Mouse (Mus musculus) brain, embryonic 14.5 days (tissue): Measurements from ENCODE around the gene Adam12. TPM values are rescaled to one million over a fixed set of nuclear protein-coding genes. Genes with fewer than 3 reads are reported as not detected.

Source experiments
- DNase-seq: peaks from one replicate; pipeline ENCODE4 v3.0.0-alpha.2; 2011; ENCODE audit warnings: low read depth
- CTCF ChIP-seq: fragments of 200-500 bp; IDR thresholded peaks from 2 replicates; pipeline ENCODE4 v1.5.1; 2012; ENCODE audit warnings: inconsistent platforms, mild to moderate bottlenecking, moderate library complexity, borderline replicate concordance; ENCODE audit not compliant: insufficient read depth, insufficient read length; ENCODE audit errors: extremely low read depth
- POLR2A ChIP-seq: fragments of 200-500 bp; IDR thresholded peaks from 2 replicates; pipeline ENCODE4 v1.6.1; 2012; ENCODE audit warnings: mild to moderate bottlenecking, inconsistent platforms, borderline replicate concordance; ENCODE audit not compliant: poor library complexity, insufficient read depth, insufficient read length, severe bottlenecking; ENCODE audit errors: extremely low read depth
- polyA plus RNA-seq: library from polyadenylated mRNA; depleted of rRNA; stranded (reverse); fragments of >200 nt; gene quantifications from 2 replicates; pipeline ENCODE4 v1.2.3, GENCODE M21; 2012

Adam12 gene
- polyA plus RNA-seq, 1 experiment, result 6.3 TPM

- TF ChIP-seq POLR2A (no peak), CTCF (peak; percentile 93)
- peak; percentile 84 for DNase-seq
Measured at GRCm38 (mm10) chr7:134223444-134224161, 8.3 kb downstream of the Adam12 start.

GRCm38 (mm10) chr7:134207956-134208355 is 24.0 kb downstream of the Adam12 start:
- DNase-seq, result peak; percentile 79
- TF ChIP-seq CTCF (no peak), POLR2A (no peak)

- TF ChIP-seq POLR2A, result no peak
- no peak for TF ChIP-seq CTCF
- no peak for DNase-seq
Measured at GRCm38 (mm10) chr7:134193089-134193488, 38.9 kb downstream of the Adam12 start.

- peak; percentile 68 for DNase-seq
- no peak for TF ChIP-seq POLR2A
- TF ChIP-seq CTCF, result no peak
Measured at GRCm38 (mm10) chr7:134190101-134190500, 41.8 kb downstream of the Adam12 start.

GRCm38 (mm10) chr7:134188565-134188964 is 43.4 kb downstream of the Adam12 start:
- no peak for TF ChIP-seq POLR2A
- TF ChIP-seq CTCF, result no peak
- peak; percentile 27 for DNase-seq

- TF ChIP-seq CTCF (no peak), POLR2A (no peak)
- DNase-seq, result no peak
Measured at GRCm38 (mm10) chr7:134187946-134188345, 44.0 kb downstream of the Adam12 start.

GRCm38 (mm10) chr7:134186497-134186896 is 45.4 kb downstream of the Adam12 start:
- peak; percentile 46 for DNase-seq
- TF ChIP-seq POLR2A, result no peak
- TF ChIP-seq CTCF, result no peak

- TF ChIP-seq POLR2A, result no peak
- TF ChIP-seq CTCF, result no peak
Measured at GRCm38 (mm10) chr7:134185751-134186150, 46.2 kb downstream of the Adam12 start.

GRCm38 (mm10) chr7:134181717-134182116 is 50.2 kb downstream of the Adam12 start:
- TF ChIP-seq CTCF (no peak), POLR2A (no peak)
- no peak for DNase-seq

More at GRCm38 (mm10) chr7:134185751-134186150, 46.2 kb downstream of the Adam12 start:
- DNase-seq, result no peak

GRCm38 (mm10) chr7:134181056-134181455 is 50.9 kb downstream of the Adam12 start:
- TF ChIP-seq CTCF (no peak), POLR2A (no peak)
- DNase-seq, result peak; percentile 68

- no peak for TF ChIP-seq POLR2A
- no peak for TF ChIP-seq CTCF
Measured at GRCm38 (mm10) chr7:134177051-134177450, 54.9 kb downstream of the Adam12 start.

GRCm38 (mm10) chr7:134175201-134175600 is 56.7 kb downstream of the Adam12 start:
- DNase-seq, result no peak
- TF ChIP-seq POLR2A (no peak), CTCF (no peak)

More at GRCm38 (mm10) chr7:134177051-134177450, 54.9 kb downstream of the Adam12 start:
- DNase-seq, result no peak
